Mouse (Mus musculus): Measurements from ENCODE around the gene Plch1.

Gene Plch1

DNA sequence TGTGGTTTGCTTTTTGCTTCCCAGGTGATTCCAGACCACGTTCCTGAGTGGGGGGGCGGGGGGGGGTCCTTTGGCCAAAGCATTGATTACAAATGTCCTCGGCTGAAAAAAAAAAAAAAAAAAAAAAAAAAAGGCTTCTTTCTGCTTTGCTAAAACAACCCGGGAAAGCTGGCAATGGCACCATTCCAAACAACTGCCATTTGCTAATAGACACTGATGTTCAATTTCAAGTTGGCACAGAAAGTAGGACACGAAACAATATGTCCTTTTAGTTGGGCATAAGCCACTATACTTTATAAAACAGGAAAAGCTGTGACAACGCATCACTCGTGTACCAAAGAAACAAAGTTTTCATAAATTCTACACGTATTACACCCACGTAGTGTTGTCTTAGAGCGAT, 36.6 kb downstream of the Plch1 start:
- no peak for DNase-seq (ENCODE audit: low read depth, low spot score)

DNA sequence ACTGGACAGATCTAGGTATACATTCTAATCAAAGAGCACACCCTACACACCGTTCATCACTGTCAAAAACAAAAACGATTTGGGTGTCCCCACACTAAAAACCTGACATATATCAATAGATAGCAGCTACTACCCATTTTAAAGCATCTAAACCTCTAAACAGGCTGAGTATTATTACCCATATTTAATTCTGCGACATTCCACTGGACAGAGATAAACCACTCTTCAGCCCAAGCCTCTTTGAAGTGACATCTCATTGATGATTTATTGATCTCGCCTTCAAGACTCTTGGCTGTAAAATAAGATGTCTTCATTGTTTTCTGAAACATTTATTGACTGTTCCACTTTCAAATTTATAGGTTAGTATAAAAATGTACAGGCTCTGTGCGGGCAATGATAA, 46.4 kb downstream of the Plch1 start:
- DNase-seq (ENCODE audit: low read depth, low spot score), result no peak

DNA sequence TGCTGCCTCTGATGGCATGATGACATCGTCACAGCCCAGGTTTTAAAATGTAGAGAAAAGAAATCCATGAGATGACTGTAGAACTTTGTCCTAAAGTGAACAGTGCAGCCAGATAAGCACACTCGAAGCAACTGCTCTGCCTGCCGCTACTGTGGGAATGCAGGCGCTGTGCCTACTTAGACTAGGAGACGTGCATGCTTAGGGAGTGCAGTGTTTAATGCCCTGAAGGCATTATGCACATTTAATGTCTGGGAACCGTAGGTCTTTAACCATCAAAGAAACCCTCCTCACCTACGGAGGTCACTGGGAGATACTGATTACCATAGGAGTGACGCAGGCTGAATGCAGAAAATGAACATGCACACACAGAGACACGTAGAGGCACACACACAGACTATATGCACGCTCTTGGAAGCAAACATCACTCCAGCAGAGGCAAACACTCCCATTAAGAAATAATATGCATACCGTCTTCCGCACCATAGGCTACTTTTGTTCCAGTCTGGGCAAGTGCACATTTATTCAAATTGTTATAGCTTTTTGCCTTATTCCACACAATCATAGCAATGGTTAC, 48.1 kb downstream of the Plch1 start:
- DNase-seq (ENCODE audit: low read depth, low spot score), result no peak

DNA sequence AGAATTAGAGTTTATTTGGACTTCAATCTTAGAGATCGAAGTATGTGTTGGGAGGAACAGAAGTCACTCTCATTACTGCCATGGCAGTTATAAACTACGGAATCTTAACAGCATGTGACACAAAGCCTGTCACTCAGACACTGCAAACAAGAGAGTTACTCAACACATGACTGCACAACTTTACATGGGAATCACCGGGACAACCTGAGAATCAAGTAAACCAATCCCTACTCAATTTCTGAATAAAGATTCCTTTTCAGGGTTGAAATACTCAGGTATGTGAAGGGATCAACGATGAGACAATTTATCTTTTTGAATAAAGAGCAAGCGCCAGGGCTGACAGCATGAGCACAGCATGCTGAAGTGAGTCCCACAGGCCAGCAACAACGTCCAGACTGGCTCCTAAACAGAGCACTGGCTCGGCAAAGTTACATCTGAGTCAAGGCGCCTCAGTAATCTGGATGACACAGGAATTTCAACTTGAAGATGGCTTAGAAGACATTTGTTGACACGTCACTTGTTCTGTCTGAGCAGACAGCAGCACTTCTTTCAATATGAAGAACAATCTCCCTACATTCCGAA, 49.4 kb downstream of the Plch1 start:
- DNase-seq (ENCODE audit: low read depth, low spot score), result no peak

GRCm38 (mm10) chr3:63844141-63844540, 55.1 kb downstream of the Plch1 start:
- no peak for DNase-seq (ENCODE audit: low read depth, low spot score)

- no peak for DNase-seq (ENCODE audit: low read depth, low spot score)
These were observed 56.8 kb downstream of the Plch1 start for GRCm38 (mm10) chr3:63842436-63842835.

DNA sequence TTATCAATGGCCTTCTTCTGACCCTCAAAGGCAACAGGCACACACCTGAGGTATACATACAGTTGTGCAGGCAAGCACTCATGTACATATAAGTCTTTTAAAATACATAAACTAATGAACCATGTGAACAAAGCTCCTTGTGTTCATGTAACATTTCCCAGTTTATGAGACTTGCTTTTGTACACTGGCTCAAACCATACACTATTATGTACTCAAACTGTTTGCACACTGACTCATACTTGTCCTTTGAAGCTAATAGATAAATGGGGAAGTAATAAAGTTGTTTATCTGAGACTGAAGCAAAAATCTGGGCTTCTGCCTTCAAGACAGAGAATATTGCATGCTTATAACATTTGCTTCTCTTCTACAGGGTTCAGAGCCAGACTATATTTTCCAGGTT, 61.5 kb downstream of the Plch1 start:
- DNase-seq (ENCODE audit: low read depth, low spot score), result no peak

GRCm38 (mm10) chr3:63836937-63837632, 62.2 kb downstream of the Plch1 start:
- DNase-seq (ENCODE audit: low read depth, low spot score), result no peak

- no peak for DNase-seq (ENCODE audit: low read depth, low spot score)
These were observed 63.5 kb downstream of the Plch1 start for GRCm38 (mm10) chr3:63835816-63836215.

DNA sequence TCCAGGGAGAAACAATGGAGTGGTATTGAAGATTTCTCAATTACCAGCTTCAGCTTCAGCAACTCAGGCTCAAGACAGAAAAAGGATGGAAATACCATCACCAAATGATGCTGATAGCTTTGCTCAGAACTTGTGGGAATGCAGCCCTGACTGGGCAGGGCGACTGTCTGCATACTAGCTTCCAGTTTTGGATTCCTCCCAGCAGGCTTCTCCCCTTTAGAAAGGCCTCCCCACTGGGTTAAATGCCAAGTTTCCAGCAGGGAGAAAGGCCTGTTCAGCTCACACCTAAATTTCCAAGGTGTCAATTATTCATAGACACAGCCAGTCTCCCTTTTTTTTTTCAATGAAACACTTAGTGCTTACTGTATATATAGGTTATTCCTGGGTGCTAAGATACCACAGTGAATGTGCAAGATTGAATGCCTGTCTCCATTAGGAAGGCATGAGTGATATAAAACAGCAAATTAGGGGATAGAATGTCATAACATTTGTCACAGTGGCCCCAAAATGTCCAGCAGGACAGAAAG, 75.3 kb downstream of the Plch1 start:
- DNase-seq (ENCODE audit: low read depth, low spot score), result no peak

DNA sequence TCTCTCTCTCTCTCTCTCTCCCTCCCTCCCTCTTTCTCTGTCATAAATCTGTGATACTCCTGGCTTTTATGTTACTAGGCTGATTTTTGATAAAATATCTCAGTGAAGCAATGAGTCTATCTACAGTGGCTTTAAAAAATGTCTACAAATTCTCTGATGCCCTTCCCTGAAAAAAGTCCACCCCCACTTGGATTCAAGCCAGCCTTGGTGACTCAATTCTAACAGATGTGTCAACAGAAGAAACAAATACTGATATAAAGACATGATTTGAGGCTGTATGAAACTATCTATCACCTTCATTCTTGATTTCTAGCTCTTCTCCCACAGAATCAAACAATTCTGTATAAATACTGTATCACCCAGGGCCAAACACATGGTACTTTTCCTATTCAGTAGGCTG, 76.6 kb downstream of the Plch1 start:
- DNase-seq (ENCODE audit: low read depth, low spot score), result no peak

- DNase-seq (ENCODE audit: low read depth, low spot score), result no peak
These were observed 84.1 kb downstream of the Plch1 start for GRCm38 (mm10) chr3:63815131-63815530.

DNA sequence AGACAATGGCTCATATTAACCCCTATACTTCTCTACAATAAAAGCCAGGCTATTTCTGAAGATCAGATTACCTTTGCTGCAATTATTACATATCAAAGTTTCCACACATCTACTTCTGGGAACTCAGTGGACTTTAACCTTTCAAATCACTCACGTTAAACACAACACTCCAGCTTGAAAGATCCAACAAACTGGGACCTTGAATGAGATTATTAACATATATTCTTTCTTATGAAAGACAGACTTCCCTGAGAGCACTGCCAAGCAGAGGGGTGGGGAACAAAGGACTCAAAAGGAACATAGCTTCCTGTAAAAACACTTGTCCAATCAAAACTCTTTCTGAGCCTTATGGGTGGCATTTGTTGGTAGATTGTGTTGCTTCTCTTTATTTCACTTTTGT, 85.1 kb downstream of the Plch1 start:
- no peak for DNase-seq (ENCODE audit: low read depth, low spot score)

DNA sequence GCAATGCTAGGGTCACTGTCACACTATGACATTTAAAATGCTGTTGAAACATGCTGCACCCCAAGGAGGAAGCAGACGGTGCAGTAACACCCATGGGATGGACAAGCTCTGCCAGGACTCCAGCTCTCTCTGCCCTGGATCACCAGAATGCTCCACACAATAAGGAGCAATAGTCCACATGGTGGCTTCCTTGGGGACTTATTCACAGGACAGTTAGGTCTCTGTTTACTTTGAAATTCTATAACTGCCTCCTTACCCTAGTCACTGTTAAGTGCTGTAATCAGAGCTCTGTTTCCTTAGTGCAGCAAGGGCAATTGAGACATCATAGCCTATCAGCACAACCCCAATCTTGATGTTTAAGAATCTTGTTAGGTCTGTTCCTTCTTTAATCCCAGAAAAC, 92.4 kb downstream of the Plch1 start:
- DNase-seq (ENCODE audit: low read depth, low spot score), result no peak

GRCm38 (mm10) chr3:63805496-63805895, 93.8 kb downstream of the Plch1 start:
- DNase-seq (ENCODE audit: low read depth, low spot score), result no peak

GRCm38 (mm10) chr3:63800685-63801084, 98.6 kb downstream of the Plch1 start:
- no peak for DNase-seq (ENCODE audit: low read depth, low spot score)

DNA sequence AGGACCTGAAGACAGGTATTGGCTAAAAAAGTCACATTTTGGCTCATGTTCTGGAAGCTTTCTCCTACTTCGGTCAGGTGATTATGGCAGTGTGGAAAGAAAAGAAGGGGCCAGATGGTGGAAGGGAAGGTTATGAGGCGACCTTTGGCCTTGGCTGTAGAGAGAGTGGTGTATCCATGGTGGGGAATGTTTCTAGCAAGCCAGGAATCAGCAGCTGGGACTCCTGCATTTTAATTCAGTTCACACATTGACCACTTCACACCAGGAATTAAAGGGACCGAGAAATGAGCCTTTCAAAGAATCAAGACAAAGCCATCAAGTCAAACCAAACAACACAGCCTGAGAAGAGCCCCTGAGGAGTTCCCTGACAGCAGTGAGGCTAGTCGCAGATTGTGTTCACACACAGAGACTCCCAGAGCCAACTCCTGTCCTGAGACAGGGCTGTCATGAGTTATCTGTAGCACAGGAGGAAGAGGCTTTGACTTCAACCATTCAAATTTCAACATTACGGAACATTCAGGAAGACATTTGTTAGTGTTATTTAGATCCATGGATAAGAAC, 112.4 kb downstream of the Plch1 start:
- no peak for DNase-seq (ENCODE audit: low read depth, low spot score)

DNA sequence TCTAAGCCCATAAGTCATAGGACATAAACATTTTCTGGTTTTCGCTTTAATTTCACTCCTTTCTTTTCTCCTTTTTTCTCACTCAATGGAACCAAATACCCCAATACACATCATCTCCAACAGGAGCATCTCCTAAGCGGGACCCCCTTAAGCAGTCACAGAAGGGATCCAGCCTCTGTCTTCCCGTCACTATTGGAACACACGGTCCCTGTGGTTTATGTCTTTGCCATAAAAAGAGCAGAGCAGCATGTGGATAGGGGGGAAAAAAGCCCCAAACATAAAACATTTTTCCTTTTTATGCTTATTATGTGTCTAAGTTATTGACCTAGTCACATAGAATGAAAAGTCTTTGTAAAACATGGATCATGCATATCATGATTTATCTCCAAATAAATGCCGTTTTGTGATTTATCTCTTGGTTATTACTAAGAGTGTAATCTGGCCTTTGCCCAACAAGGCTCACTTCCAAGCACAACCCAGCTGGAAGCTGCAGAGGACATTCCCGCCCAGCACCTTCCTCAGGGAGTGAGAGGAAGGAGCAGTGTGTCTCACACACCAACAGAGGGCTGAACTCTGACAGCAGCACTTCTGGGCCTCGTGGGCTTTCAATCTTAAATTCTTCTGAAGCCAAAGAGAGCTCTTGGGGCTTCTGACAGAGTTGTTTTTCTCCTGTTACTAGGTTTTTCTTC, 126.5 kb downstream of the Plch1 start:
- no peak for DNase-seq (ENCODE audit: low read depth, low spot score)

GRCm38 (mm10) chr3:63760821-63761220, 138.5 kb downstream of the Plch1 start:
- no peak for DNase-seq (ENCODE audit: low read depth, low spot score)

- no peak for DNase-seq (ENCODE audit: low read depth, low spot score)
These were observed 159.2 kb downstream of the Plch1 start for GRCm38 (mm10) chr3:63740073-63740472.

DNA sequence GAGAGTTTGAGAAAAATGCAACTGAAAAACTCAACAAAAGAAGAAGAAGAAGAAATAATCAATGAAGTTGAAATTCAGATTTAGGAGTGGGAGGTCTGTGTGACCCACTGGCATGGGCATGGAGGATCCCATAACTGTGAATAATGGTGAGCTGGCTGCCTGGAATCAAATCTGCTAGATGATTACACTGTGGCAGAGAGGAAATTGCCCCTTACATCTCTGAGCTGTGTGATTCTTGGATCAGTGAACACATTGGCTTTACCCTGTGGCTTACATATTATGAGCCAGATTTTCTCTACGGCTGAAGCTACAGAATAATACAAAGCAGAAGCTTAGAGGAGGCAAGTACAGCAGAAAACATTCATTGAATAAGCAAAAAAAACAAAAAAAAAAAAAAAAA, 170.9 kb downstream of the Plch1 start:
- no peak for DNase-seq (ENCODE audit: low read depth, low spot score)

DNA sequence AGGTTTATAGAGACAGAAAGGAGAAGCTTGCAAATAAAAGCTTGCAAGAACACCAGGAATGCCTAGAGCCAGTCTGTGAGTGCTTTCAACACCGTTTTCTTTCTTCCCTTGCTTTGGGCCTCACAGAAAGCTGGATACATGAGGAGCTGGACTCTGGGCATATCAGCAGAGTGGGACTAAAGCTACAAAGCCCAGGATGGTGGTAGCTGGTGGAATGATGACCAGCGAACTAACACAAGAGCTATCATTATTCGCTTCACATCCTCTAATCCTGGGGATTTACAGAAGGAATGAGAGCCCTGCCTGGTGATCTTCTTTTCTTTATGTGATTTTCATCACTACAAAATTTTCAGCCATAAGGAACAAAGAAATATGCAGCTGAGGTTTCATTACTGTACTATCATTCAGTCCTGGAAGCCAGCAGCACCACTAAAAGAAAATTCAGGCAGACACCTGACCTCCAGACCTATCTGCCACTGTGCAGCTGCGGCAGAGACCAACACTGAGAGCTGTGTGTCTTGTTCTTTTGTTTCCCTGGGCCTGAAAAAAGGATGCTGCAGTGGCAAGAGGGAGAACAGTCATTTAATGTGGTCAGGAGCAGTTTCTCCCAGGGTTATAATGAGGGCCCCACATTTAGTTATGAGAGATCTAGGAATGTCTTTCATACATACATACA, 172.5 kb downstream of the Plch1 start:
- DNase-seq (ENCODE audit: low read depth, low spot score), result no peak

All from embryo, embryonic 11.5 days (tissue).